Mouse (Mus musculus) embryonic fibroblast, embryonic 13.5 days (primary cell): ENCODE measurements around the gene Tspan12.

Source experiments
- CTCF ChIP-seq: IDR thresholded peaks from 2 replicates; pipeline ENCODE4 v1.5.1; 2011; ENCODE audit warnings: mild to moderate bottlenecking, control low read depth, low read length, moderate library complexity, borderline replicate concordance; ENCODE audit not compliant: insufficient read depth
- POLR2A ChIP-seq: IDR thresholded peaks from 2 replicates; pipeline ENCODE4 v1.6.1; 2011; ENCODE audit warnings: low read depth, mild to moderate bottlenecking, control low read depth, low read length, moderate library complexity

- TF ChIP-seq POLR2A = no peak
- TF ChIP-seq CTCF = no peak
These were observed 11.9 kb upstream of the Tspan12 start for GRCm38 (mm10) chr6:21864179-21864578.
